Mouse (Mus musculus): ENCODE measurements around the gene Klhdc4. TPM values are rescaled to one million over a fixed set of nuclear protein-coding genes. Genes with fewer than 3 reads are reported as not detected.

The Klhdc4 gene
- polyA plus RNA-seq, 1 experiment from 2014 or later: 40.3 TPM

GRCm38 (mm10) chr8:121868896-121869295 lies 39.5 kb upstream of the Klhdc4 start:
- no peak overlapping the region for H3K27ac ChIP-seq (ENCODE audit: low read depth, low read length)
- ATAC-seq (no peak), DNase-seq (ENCODE audit: low spot score) (no peak)
- H3K27me3 ChIP-seq (replicated peaks; ENCODE audit: control insufficient read depth, insufficient read depth, low read length): no peaks in the 10 kb centered on the region
- 85% methylated on average over 7 of the region's 7 CpGs for WGBS
- H3K9me3 ChIP-seq (replicated peaks; ENCODE audit: control insufficient read depth, low read length): no peaks in the 10 kb centered on the region
- H3K4me3 ChIP-seq (ENCODE audit: low read depth, low read length): no peak overlapping the region
- H3K4me2 ChIP-seq (ENCODE audit: low read length): no peak overlapping the region
- no peaks in the 10 kb centered on the region; the same call in 1 of the 2 replicates for H3K4me1 ChIP-seq (ENCODE audit: control insufficient read depth, insufficient read depth, low read length)
- H3K36me3 ChIP-seq (ENCODE audit: control insufficient read depth, insufficient read depth, low read length): no peaks in the 10 kb centered on the region
- H3K9ac ChIP-seq (ENCODE audit: low read length): no peak overlapping the region

GRCm38 (mm10) chr8:121868196-121868595 lies 38.8 kb upstream of the Klhdc4 start:
- no peak for DNase-seq (ENCODE audit: low spot score)

GRCm38 (mm10) chr8:121865356-121865755 lies 36.0 kb upstream of the Klhdc4 start:
- ATAC-seq: no peak
- H3K27me3 ChIP-seq (replicated peaks; ENCODE audit: control insufficient read depth, insufficient read depth, low read length): no peaks in the 10 kb centered on the region
- H3K4me2 ChIP-seq (ENCODE audit: low read length): no peak overlapping the region
- WGBS: 81% methylated on average over 8 of the region's 8 CpGs
- no peak overlapping the region for H3K4me3 ChIP-seq (ENCODE audit: low read depth, low read length)
- H3K27ac ChIP-seq (ENCODE audit: low read depth, low read length): no peak overlapping the region
- no peaks in the 10 kb centered on the region for H3K36me3 ChIP-seq (ENCODE audit: control insufficient read depth, insufficient read depth, low read length)
- no peaks in the 10 kb centered on the region for H3K4me1 ChIP-seq (ENCODE audit: control insufficient read depth, insufficient read depth, low read length)
- no peak for DNase-seq (ENCODE audit: low spot score)
- no peak overlapping the region for H3K9ac ChIP-seq (ENCODE audit: low read length)
- H3K9me3 ChIP-seq (replicated peaks; ENCODE audit: control insufficient read depth, low read length): no peaks in the 10 kb centered on the region

More at GRCm38 (mm10) chr8:121868196-121868595, 38.8 kb upstream of the Klhdc4 start:
- WGBS: 94% methylated on average over 5 of the region's 5 CpGs
- Histone ChIP-seq H3K9ac (ENCODE audit: low read length) (no peak overlapping the region), H3K4me1 (ENCODE audit: control insufficient read depth, insufficient read depth, low read length) (no peaks in the 10 kb centered on the region; the same call in 1 of the 2 replicates), H3K27ac (ENCODE audit: low read depth, low read length) (no peak overlapping the region), H3K4me2 (ENCODE audit: low read length) (no peak overlapping the region), H3K9me3 (replicated peaks; ENCODE audit: control insufficient read depth, low read length) (no peaks in the 10 kb centered on the region), H3K27me3 (replicated peaks; ENCODE audit: control insufficient read depth, insufficient read depth, low read length) (no peaks in the 10 kb centered on the region), H3K36me3 (ENCODE audit: control insufficient read depth, insufficient read depth, low read length) (no peaks in the 10 kb centered on the region), H3K4me3 (ENCODE audit: low read depth, low read length) (no peak overlapping the region)
- ATAC-seq: no peak

- ATAC-seq (no peak), DNase-seq (ENCODE audit: low spot score) (no peak)
- Histone ChIP-seq H3K4me2 (ENCODE audit: low read length) (no peak overlapping the region), H3K27me3 (replicated peaks; ENCODE audit: control insufficient read depth, insufficient read depth, low read length) (no peaks in the 10 kb centered on the region), H3K9ac (ENCODE audit: low read length) (no peak overlapping the region), H3K36me3 (ENCODE audit: control insufficient read depth, insufficient read depth, low read length) (no peaks in the 10 kb centered on the region), H3K9me3 (replicated peaks; ENCODE audit: control insufficient read depth, low read length) (no peaks in the 10 kb centered on the region), H3K4me3 (ENCODE audit: low read depth, low read length) (no peak overlapping the region), H3K4me1 (ENCODE audit: control insufficient read depth, insufficient read depth, low read length) (no peaks in the 10 kb centered on the region), H3K27ac (ENCODE audit: low read depth, low read length) (no peak overlapping the region)
- 72% methylated on average over 10 of the region's 12 CpGs for WGBS
Observed at GRCm38 (mm10) chr8:121861806-121862548, 32.6 kb upstream of the Klhdc4 start.

- H3K36me3 ChIP-seq (ENCODE audit: control insufficient read depth, insufficient read depth, low read length): no peaks in the 10 kb centered on the region
- H3K4me1 ChIP-seq (ENCODE audit: control insufficient read depth, insufficient read depth, low read length): no peaks in the 10 kb centered on the region
- no peak overlapping the region for H3K4me2 ChIP-seq (ENCODE audit: low read length)
- H3K9me3 ChIP-seq (replicated peaks; ENCODE audit: control insufficient read depth, low read length): no peaks in the 10 kb centered on the region
- no peak overlapping the region for H3K9ac ChIP-seq (ENCODE audit: low read length)
- DNase-seq (ENCODE audit: low spot score) (no peak), ATAC-seq (no peak)
- no peak overlapping the region for H3K27ac ChIP-seq (ENCODE audit: low read depth, low read length)
- 58% methylated on average over 6 of the region's 6 CpGs for WGBS
- no peak overlapping the region for H3K4me3 ChIP-seq (ENCODE audit: low read depth, low read length)
- H3K27me3 ChIP-seq (replicated peaks; ENCODE audit: control insufficient read depth, insufficient read depth, low read length): no peaks in the 10 kb centered on the region
Observed at GRCm38 (mm10) chr8:121861276-121861675, 31.9 kb upstream of the Klhdc4 start.

- no peak for ATAC-seq
- H3K27ac ChIP-seq (ENCODE audit: low read depth, low read length): no peak overlapping the region
- no peaks in the 10 kb centered on the region for H3K27me3 ChIP-seq (replicated peaks; ENCODE audit: control insufficient read depth, insufficient read depth, low read length)
- no peak overlapping the region for H3K4me3 ChIP-seq (ENCODE audit: low read depth, low read length)
- no peak for DNase-seq (ENCODE audit: low spot score)
- no peaks in the 10 kb centered on the region for H3K36me3 ChIP-seq (ENCODE audit: control insufficient read depth, insufficient read depth, low read length)
- H3K9ac ChIP-seq (ENCODE audit: low read length): no peak overlapping the region
- no peaks in the 10 kb centered on the region for H3K9me3 ChIP-seq (replicated peaks; ENCODE audit: control insufficient read depth, low read length)
- H3K4me2 ChIP-seq (ENCODE audit: low read length): no peak overlapping the region
- 59% methylated on average over 2 of the region's 2 CpGs for WGBS
- no peaks in the 10 kb centered on the region for H3K4me1 ChIP-seq (ENCODE audit: control insufficient read depth, insufficient read depth, low read length)
Observed at GRCm38 (mm10) chr8:121857747-121858146, 28.4 kb upstream of the Klhdc4 start.

- H3K4me3 ChIP-seq (ENCODE audit: low read depth, low read length): no peak overlapping the region
- ATAC-seq (no peak), DNase-seq (ENCODE audit: low spot score) (no peak)
- no peak overlapping the region for H3K4me2 ChIP-seq (ENCODE audit: low read length)
- no peaks in the 10 kb centered on the region for H3K4me1 ChIP-seq (ENCODE audit: control insufficient read depth, insufficient read depth, low read length)
- no peak overlapping the region for H3K27ac ChIP-seq (ENCODE audit: low read depth, low read length)
- no peak overlapping the region for H3K9ac ChIP-seq (ENCODE audit: low read length)
- H3K27me3 ChIP-seq (replicated peaks; ENCODE audit: control insufficient read depth, insufficient read depth, low read length): no peaks in the 10 kb centered on the region
- 66% methylated on average over 9 of the region's 9 CpGs for WGBS
- no peaks in the 10 kb centered on the region for H3K36me3 ChIP-seq (ENCODE audit: control insufficient read depth, insufficient read depth, low read length)
- H3K9me3 ChIP-seq (replicated peaks; ENCODE audit: control insufficient read depth, low read length): no peaks in the 10 kb centered on the region
Observed at GRCm38 (mm10) chr8:121857331-121857730, 28.0 kb upstream of the Klhdc4 start.

- H3K4me2 ChIP-seq (ENCODE audit: low read length): no peak overlapping the region
- no peak overlapping the region for H3K4me3 ChIP-seq (ENCODE audit: low read depth, low read length)
- ATAC-seq (no peak), DNase-seq (ENCODE audit: low spot score) (no peak)
- no peaks in the 10 kb centered on the region for H3K27me3 ChIP-seq (replicated peaks; ENCODE audit: control insufficient read depth, insufficient read depth, low read length)
- no peak overlapping the region for H3K27ac ChIP-seq (ENCODE audit: low read depth, low read length)
- peaks cover 4% of the 10 kb centered on the region; the same call in 1 of the 2 replicates for H3K4me1 ChIP-seq (ENCODE audit: control insufficient read depth, insufficient read depth, low read length)
- no peaks in the 10 kb centered on the region for H3K9me3 ChIP-seq (replicated peaks; ENCODE audit: control insufficient read depth, low read length)
- WGBS: 88% methylated on average over 14 of the region's 14 CpGs
- no peaks in the 10 kb centered on the region for H3K36me3 ChIP-seq (ENCODE audit: control insufficient read depth, insufficient read depth, low read length)
- no peak overlapping the region for H3K9ac ChIP-seq (ENCODE audit: low read length)
Observed at GRCm38 (mm10) chr8:121856071-121856746, 26.8 kb upstream of the Klhdc4 start.

GRCm38 (mm10) chr8:121853586-121853985 lies 24.2 kb upstream of the Klhdc4 start:
- Histone ChIP-seq H3K4me3 (ENCODE audit: low read depth, low read length) (no peak overlapping the region), H3K27me3 (replicated peaks; ENCODE audit: control insufficient read depth, insufficient read depth, low read length) (no peaks in the 10 kb centered on the region), H3K9ac (ENCODE audit: low read length) (no peak overlapping the region), H3K27ac (ENCODE audit: low read depth, low read length) (no peak overlapping the region), H3K9me3 (replicated peaks; ENCODE audit: control insufficient read depth, low read length) (no peaks in the 10 kb centered on the region), H3K4me1 (ENCODE audit: control insufficient read depth, insufficient read depth, low read length) (peaks cover 6% of the 10 kb centered on the region; the same call in 1 of the 2 replicates), H3K4me2 (ENCODE audit: low read length) (no peak overlapping the region), H3K36me3 (ENCODE audit: control insufficient read depth, insufficient read depth, low read length) (no peaks in the 10 kb centered on the region)
- no peak for DNase-seq (ENCODE audit: low spot score)
- 77% methylated on average over 2 of the region's 2 CpGs for WGBS
- ATAC-seq: no peak
